Mouse (Mus musculus) midbrain, embryonic 12.5 days (tissue): Measurements from ENCODE around the gene Zscan25. TPM values are rescaled to one million over a fixed set of nuclear protein-coding genes. Genes with fewer than 3 reads are reported as not detected.
"Not testable (repeated sequence)": the region's sequence is repeated elsewhere in the genome, so short reads cannot be mapped to it uniquely, and the experiment has no call there.

Source experiments
- ATAC-seq: fragments of 200-750 bp; cut with Nextera tagmentation; 2 replicates; pipeline ENCODE4 v1.8.0; 2017; ENCODE audit warnings: low read depth, moderate TSS enrichment, moderate library complexity; ENCODE audit not compliant: low FRiP score
- H3K27ac ChIP-seq: fragments of 300-500 bp; sonication (generic); replicated peaks from 2 replicates; pipeline ENCODE4 v1.5.1; 2016; ENCODE audit warnings: mild to moderate bottlenecking
- H3K27me3 ChIP-seq: fragments of 300-500 bp; sonication (generic); 2 replicates; pipeline ENCODE4 v1.6.1; 2016; ENCODE audit warnings: mild to moderate bottlenecking
- H3K36me3 ChIP-seq: fragments of 300-500 bp; sonication (generic); 2 replicates; pipeline ENCODE4 v1.6.1; 2016
- H3K4me1 ChIP-seq: fragments of 300-500 bp; sonication (generic); 2 replicates; pipeline ENCODE4 v1.6.1; 2016
- H3K4me2 ChIP-seq: fragments of 300-500 bp; sonication (generic); replicated peaks from 2 replicates; pipeline ENCODE4 v1.6.1; 2016; ENCODE audit warnings: mild to moderate bottlenecking, moderate library complexity
- H3K4me3 ChIP-seq: fragments of 300-500 bp; sonication (generic); 2 replicates; pipeline ENCODE4 v1.5.1; 2016; ENCODE audit warnings: mild to moderate bottlenecking
- H3K9ac ChIP-seq: fragments of 300-500 bp; sonication (generic); replicated peaks from 2 replicates; pipeline ENCODE4 v1.6.1; 2016; ENCODE audit warnings: mild to moderate bottlenecking, moderate library complexity
- H3K9me3 ChIP-seq: fragments of 300-500 bp; sonication (generic); 2 replicates; pipeline ENCODE4 v1.6.1; 2016; ENCODE audit warnings: mild to moderate bottlenecking
- WGBS: fragments of 180-500 bp; shearing (Covaris S2); methylation state at CpG from one replicate; pipeline ENCODE4 v1.1.7; 2016; 5-methylcytosine and 5-hydroxymethylcytosine counted together
- polyA plus RNA-seq: library from polyadenylated mRNA; unstranded; fragments of >200 nt; fragmentation: Nextera tagmentation; extraction: Ambion mirVana; gene quantifications from 2 replicates; pipeline ENCODE4 v1.2.1, GENCODE M21; 2016

Zscan25 gene
- 0.71 and 1.1 TPM in 2 replicates for polyA plus RNA-seq

DNA sequence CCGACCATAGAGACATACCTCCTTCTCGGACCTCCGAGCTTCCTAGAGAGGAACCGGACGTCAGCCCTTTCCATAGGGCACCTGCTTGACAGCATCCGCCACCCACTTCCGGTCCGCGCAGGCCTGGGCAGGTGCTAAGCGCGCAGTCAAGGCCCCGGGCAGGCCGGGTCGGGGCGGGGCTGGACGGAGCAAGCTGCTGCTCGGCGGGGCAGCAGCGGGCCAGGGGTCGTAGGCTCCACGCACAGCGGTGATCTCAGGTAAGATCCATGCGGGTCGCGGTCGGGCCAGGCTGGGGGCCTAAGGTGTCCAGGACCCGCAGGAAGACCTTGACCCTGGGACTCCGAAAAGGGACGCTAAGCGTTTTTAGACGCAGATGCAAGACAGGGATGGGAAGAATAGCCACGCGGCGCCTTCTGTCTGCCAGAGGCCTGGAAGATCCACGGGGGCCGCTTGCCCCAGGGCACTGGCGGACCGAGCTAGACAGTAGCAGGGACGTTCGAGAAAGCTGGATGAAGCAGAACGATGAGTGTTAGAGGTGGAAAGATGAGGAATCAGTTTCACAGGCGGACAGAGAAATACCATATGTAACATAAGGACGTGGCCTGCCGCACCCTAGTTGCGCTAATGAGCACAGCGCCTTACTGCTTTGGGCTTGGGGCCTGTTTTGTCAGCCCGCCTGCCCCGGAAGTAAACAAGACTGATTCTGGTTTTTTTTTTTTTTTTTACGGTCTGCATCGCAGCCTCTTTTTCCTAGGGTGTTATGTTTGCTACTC, at the start of gene Zscan25:
Gene Zscan25, plus strand, starts transcription at position 130 of the 773 bp plus-strand sequence.
- peak within 1 kb of the TSS; percentile 88 for H3K4me2 ChIP-seq
- H3K9me3 ChIP-seq = no peaks in the 10 kb centered on the region
- peak; percentile 99 for ATAC-seq
- WGBS = under 1% methylated on average over 49 of the region's 50 CpGs
- H3K9ac ChIP-seq = peak within 1 kb of the TSS; percentile 90
- H3K27ac ChIP-seq = peak within 1 kb of the TSS; percentile 89
- peaks cover 16% of the 10 kb centered on the region for H3K4me1 ChIP-seq
- H3K27me3 ChIP-seq = 0 out of 2 replicates have a peak, but pooled peaks cover 3% of the 10 kb centered on the region
- H3K4me3 ChIP-seq = peak within 1 kb of the TSS; percentile 66
- H3K36me3 ChIP-seq = peaks cover 29% of the 10 kb centered on the region

GRCm38 (mm10) chr5:145230641-145231040, 49.7 kb upstream of the Zscan25 start:
- ATAC-seq = no peak
- H3K9me3 ChIP-seq = no peaks in the 10 kb centered on the region
- peaks cover 22% of the 10 kb centered on the region for H3K36me3 ChIP-seq
- peak overlapping the region; percentile 85; the same call in 1 of the 2 replicates for H3K4me3 ChIP-seq
- peak overlapping the region; percentile 66 for H3K4me2 ChIP-seq
- H3K27me3 ChIP-seq = no peaks in the 10 kb centered on the region
- no peak overlapping the region; the same call in 1 of the 2 replicates for H3K27ac ChIP-seq
- peaks cover 18% of the 10 kb centered on the region; the same call in 1 of the 2 replicates for H3K4me1 ChIP-seq
- peak overlapping the region; percentile 93; the same call in 1 of the 2 replicates for H3K9ac ChIP-seq
- WGBS = 87% methylated on average over 4 of the region's 4 CpGs

GRCm38 (mm10) chr5:145231367-145231871, 48.9 kb upstream of the Zscan25 start, which contains the start of gene Zfp655:
Zfp655 (plus strand) TSS chr5:145231715.
- ATAC-seq = peak; percentile 97
- peak within 1 kb of the TSS; percentile 85 for H3K4me3 ChIP-seq
- H3K9me3 ChIP-seq = no peaks in the 10 kb centered on the region
- peak within 1 kb of the TSS; percentile 66 for H3K4me2 ChIP-seq
- H3K27me3 ChIP-seq = no peaks in the 10 kb centered on the region
- H3K36me3 ChIP-seq = peaks cover 30% of the 10 kb centered on the region
- WGBS = under 1% methylated on average over 42 of the region's 42 CpGs
- peaks cover 18% of the 10 kb centered on the region; the same call in 1 of the 2 replicates for H3K4me1 ChIP-seq
- peak within 1 kb of the TSS; percentile 93 for H3K9ac ChIP-seq
- H3K27ac ChIP-seq = peak within 1 kb of the TSS; percentile 84

- WGBS = under 1% methylated on average over 37 of the region's 49 CpGs
- peak overlapping the region; percentile 93 for H3K9ac ChIP-seq
- H3K27me3 ChIP-seq = no peaks in the 10 kb centered on the region
- H3K4me3 ChIP-seq = peak overlapping the region; percentile 85
- H3K9me3 ChIP-seq = no peaks in the 10 kb centered on the region
- peak; percentile 58 for ATAC-seq
- H3K4me2 ChIP-seq = peak overlapping the region; percentile 66
- peak overlapping the region; percentile 84 for H3K27ac ChIP-seq
- H3K36me3 ChIP-seq = peaks cover 32% of the 10 kb centered on the region
- H3K4me1 ChIP-seq = peaks cover 18% of the 10 kb centered on the region; the same call in 1 of the 2 replicates
Observed at GRCm38 (mm10) chr5:145231893-145232411, 48.3 kb upstream of the Zscan25 start.

DNA sequence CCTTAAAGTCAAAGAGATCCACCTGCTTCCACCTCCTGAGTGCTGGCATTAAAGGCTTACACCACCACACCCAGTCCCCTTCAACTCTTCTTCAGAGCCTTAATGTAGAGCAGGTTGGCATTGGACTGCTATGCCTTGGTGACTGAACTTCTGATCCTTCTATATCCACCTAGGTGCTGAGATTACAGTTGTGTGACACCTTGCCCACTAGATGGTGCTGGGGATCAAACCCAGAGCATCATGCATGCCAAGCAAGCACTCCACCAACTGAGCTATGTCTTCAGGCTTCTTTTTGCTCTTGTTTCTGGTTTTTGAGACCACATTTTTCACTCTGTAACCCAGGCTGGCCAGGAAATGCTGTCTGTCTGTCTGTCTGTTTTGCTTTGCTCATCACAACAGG, 45.7 kb upstream of the Zscan25 start:
- Histone ChIP-seq H3K36me3 (peaks cover 54% of the 10 kb centered on the region), H3K4me3 (no peak overlapping the region), H3K4me1 (peaks cover 18% of the 10 kb centered on the region; the same call in 1 of the 2 replicates), H3K27me3 (no peaks in the 10 kb centered on the region), H3K4me2 (no peak overlapping the region), H3K9ac (no peak overlapping the region), H3K27ac (no peak overlapping the region), H3K9me3 (no peaks in the 10 kb centered on the region)
- ATAC-seq = no peak

GRCm38 (mm10) chr5:145249520-145249919, 30.8 kb upstream of the Zscan25 start:
- H3K4me2 ChIP-seq = no peak overlapping the region
- H3K4me1 ChIP-seq = no peaks in the 10 kb centered on the region
- 95% methylated on average over 3 of the region's 3 CpGs for WGBS
- no peak overlapping the region for H3K9ac ChIP-seq
- H3K27ac ChIP-seq = no peak overlapping the region
- H3K36me3 ChIP-seq = peaks cover 59% of the 10 kb centered on the region
- no peak overlapping the region for H3K4me3 ChIP-seq
- no peaks in the 10 kb centered on the region for H3K27me3 ChIP-seq
- no peak for ATAC-seq
- no peaks in the 10 kb centered on the region for H3K9me3 ChIP-seq

DNA sequence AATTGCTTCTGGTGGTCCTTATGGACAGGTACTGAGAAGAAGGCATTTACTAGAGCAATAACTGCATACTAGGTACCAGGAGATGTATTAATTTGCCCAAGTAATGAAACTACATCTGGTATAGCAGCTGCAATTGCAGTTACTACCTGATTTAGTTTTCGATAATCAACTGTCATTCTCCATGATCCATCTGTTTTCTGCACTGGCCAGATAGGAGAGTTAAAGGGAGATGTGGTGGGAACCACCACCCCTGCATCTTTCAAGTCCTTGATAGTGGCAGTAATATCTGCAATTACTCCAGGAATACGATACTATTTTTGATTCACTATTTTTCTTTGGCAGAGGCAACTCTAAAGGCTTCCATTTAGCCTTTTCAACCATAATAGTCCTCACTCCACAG, 6.7 kb upstream of the Zscan25 start:
- H3K4me3 ChIP-seq, H3K4me2 ChIP-seq, H3K9ac ChIP-seq, H3K9me3 ChIP-seq, H3K4me1 ChIP-seq, H3K27ac ChIP-seq, H3K27me3 ChIP-seq, ATAC-seq, H3K36me3 ChIP-seq: not testable (repeated sequence)
- 76% methylated on average over 2 of the region's 2 CpGs for WGBS

GRCm38 (mm10) chr5:145279948-145280347, 352 bp upstream of the Zscan25 start:
- Histone ChIP-seq H3K27me3 (0 out of 2 replicates have a peak, but pooled peaks cover 7% of the 10 kb centered on the region), H3K4me1 (peaks cover 16% of the 10 kb centered on the region), H3K27ac (no peak overlapping the region), H3K9me3 (no peaks in the 10 kb centered on the region), H3K4me2 (no peak overlapping the region), H3K9ac (no peak overlapping the region), H3K36me3 (peaks cover 25% of the 10 kb centered on the region), H3K4me3 (peak overlapping the region; percentile 66; the same call in 1 of the 2 replicates)
- ATAC-seq = peak; percentile 57
- 87% methylated on average over 2 of the region's 2 CpGs for WGBS

DNA sequence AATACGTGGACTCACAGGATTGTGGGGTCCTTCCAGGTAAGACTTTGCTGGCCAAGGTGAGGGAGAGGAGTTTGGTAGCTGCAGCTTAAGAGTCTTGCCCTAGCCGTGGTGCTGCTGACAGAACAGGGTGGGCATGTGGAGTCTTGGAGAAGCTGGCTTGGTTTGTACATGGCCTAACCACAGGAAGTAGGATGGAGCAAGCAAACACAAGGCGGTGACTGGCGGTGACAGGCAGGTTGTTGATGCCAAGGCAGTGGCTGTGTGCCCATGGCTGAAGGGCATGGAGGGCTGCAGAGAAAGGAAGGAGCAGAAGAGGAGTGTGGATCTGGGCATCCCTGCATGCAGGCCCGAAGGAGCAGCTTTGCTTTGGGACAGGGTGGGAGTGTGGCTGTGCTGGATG, 8.1 kb downstream of the Zscan25 start:
- 94% methylated on average over 5 of the region's 5 CpGs for WGBS
- Histone ChIP-seq H3K4me2 (no peak overlapping the region), H3K27me3 (no peaks in the 10 kb centered on the region), H3K36me3 (peaks cover 94% of the 10 kb centered on the region), H3K27ac (no peak overlapping the region), H3K9ac (no peak overlapping the region), H3K4me1 (no peaks in the 10 kb centered on the region), H3K9me3 (no peaks in the 10 kb centered on the region), H3K4me3 (no peak overlapping the region)
- ATAC-seq = no peak

GRCm38 (mm10) chr5:145290697-145291096, 10.4 kb downstream of the Zscan25 start:
- Histone ChIP-seq H3K36me3 (peaks cover 85% of the 10 kb centered on the region), H3K9me3 (no peaks in the 10 kb centered on the region), H3K27ac (no peak overlapping the region), H3K4me2 (no peak overlapping the region), H3K4me1 (no peaks in the 10 kb centered on the region), H3K27me3 (no peaks in the 10 kb centered on the region), H3K9ac (no peak overlapping the region), H3K4me3 (no peak overlapping the region)
- WGBS = 97% methylated on average over 16 of the region's 16 CpGs
- no peak; the same call in 1 of the 2 replicates for ATAC-seq

DNA sequence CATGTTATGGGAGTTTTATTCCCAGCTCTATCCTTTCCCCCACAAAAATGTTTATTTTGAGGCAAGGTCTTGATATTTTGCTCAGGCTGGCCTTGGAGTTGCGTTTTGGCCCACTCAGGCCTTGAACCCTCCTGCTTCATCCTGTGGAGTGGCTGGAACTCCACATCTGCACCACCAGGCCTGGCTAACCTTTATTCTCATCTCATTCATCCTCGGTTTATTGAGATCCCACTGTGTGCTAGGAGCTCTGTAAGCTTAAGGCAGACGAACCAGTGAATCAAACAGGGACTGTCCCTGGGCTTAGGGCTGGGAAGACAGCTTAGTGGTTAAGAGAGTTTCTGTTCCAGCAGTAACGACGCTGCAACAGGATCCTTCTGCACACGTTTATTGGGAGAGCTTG, 12.1 kb downstream of the Zscan25 start:
- Histone ChIP-seq H3K27me3 (no peaks in the 10 kb centered on the region), H3K4me3 (no peak overlapping the region), H3K36me3 (peaks cover 70% of the 10 kb centered on the region), H3K4me1 (no peaks in the 10 kb centered on the region), H3K27ac (no peak overlapping the region), H3K9ac (no peak overlapping the region), H3K9me3 (no peaks in the 10 kb centered on the region), H3K4me2 (no peak overlapping the region)
- 97% methylated on average over 6 of the region's 6 CpGs for WGBS
- ATAC-seq = no peak

DNA sequence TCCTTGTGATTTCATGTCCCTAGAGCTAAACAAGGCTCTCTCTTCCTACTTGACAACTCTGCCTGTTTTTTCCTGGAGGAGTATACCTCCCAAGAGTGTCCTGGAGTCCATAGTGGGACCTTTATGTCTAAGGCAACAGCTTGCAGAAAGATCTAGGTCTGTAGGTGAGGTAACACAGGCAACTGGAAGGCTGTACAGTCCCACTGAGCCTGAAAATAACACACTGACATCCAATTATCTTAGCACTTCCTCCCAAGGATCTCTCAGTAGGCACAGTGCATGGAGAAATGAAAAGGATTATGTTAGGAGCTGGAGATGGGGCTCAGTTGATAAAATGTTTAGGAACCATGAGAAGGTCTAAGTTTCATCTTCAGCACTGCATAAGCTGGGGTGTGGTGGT, 20.2 kb downstream of the Zscan25 start:
- Histone ChIP-seq H3K4me2 (no peak overlapping the region), H3K9ac (no peak overlapping the region), H3K36me3 (no peaks in the 10 kb centered on the region), H3K9me3 (no peaks in the 10 kb centered on the region), H3K4me1 (no peaks in the 10 kb centered on the region), H3K27me3 (no peaks in the 10 kb centered on the region), H3K27ac (no peak overlapping the region), H3K4me3 (no peak overlapping the region)
- ATAC-seq = no peak
